Mouse (Mus musculus): ENCODE data around the gene Abcc4.

Abcc4 gene

GRCm38 (mm10) chr14:118491300-118491699 is 214.7 kb downstream of the Abcc4 start:
- DNase-seq, result no peak

- DNase-seq, result no peak
These were observed 215.5 kb downstream of the Abcc4 start for GRCm38 (mm10) chr14:118490525-118490924.

- no peak for DNase-seq
These were observed 219.7 kb downstream of the Abcc4 start for GRCm38 (mm10) chr14:118486349-118486748.

GRCm38 (mm10) chr14:118485646-118486045 is 220.4 kb downstream of the Abcc4 start:
- no peak for DNase-seq

- no peak for DNase-seq
These were observed 223.7 kb downstream of the Abcc4 start for GRCm38 (mm10) chr14:118482320-118482719.

GRCm38 (mm10) chr14:118481779-118482178 is 224.2 kb downstream of the Abcc4 start:
- DNase-seq, result no peak

- no peak for DNase-seq
These were observed 229.7 kb downstream of the Abcc4 start for GRCm38 (mm10) chr14:118476329-118476728.

GRCm38 (mm10) chr14:118475100-118475454 is 230.9 kb downstream of the Abcc4 start:
- DNase-seq, result no peak

GRCm38 (mm10) chr14:118474226-118475099 is 231.6 kb downstream of the Abcc4 start:
- no peak for DNase-seq

GRCm38 (mm10) chr14:118473831-118474193 is 232.2 kb downstream of the Abcc4 start:
- peak; percentile 12 for DNase-seq

- DNase-seq, result no peak
These were observed 232.7 kb downstream of the Abcc4 start for GRCm38 (mm10) chr14:118473188-118473830.

GRCm38 (mm10) chr14:118465331-118465730 is 240.7 kb downstream of the Abcc4 start:
- no peak for DNase-seq

GRCm38 (mm10) chr14:118464401-118464800 is 241.6 kb downstream of the Abcc4 start:
- no peak for DNase-seq

- no peak for DNase-seq
These were observed 253.4 kb downstream of the Abcc4 start for GRCm38 (mm10) chr14:118452572-118452971.

GRCm38 (mm10) chr14:118440155-118440554 is 265.9 kb downstream of the Abcc4 start:
- no peak for DNase-seq

GRCm38 (mm10) chr14:118437156-118437931 is 268.7 kb downstream of the Abcc4 start:
- DNase-seq, result no peak

- DNase-seq, result no peak
These were observed 269.2 kb downstream of the Abcc4 start for GRCm38 (mm10) chr14:118436791-118437155.

GRCm38 (mm10) chr14:118435676-118436330 is 270.2 kb downstream of the Abcc4 start:
- no peak for DNase-seq

GRCm38 (mm10) chr14:118434842-118435241 is 271.2 kb downstream of the Abcc4 start:
- DNase-seq, result no peak

GRCm38 (mm10) chr14:118433848-118434247 is 272.2 kb downstream of the Abcc4 start:
- DNase-seq, result no peak

Data from lung, postnatal 10 days (tissue).